Mouse (Mus musculus): ENCODE data around the gene Cdk17. TPM values are rescaled to one million over a fixed set of nuclear protein-coding genes. Genes with fewer than 3 reads are reported as not detected.

Gene Cdk17
- total RNA-seq, 2 experiments from 2014 or later = 207 to 216 TPM

- DNase-seq (ENCODE audit: extremely low spot score in 1 of 2, low spot score in 2 of 2) = no peak
- intact Hi-C loops (cut with DNase I) = no loop called here
- TF ChIP-seq CTCF (IDR thresholded peaks at IDR 0.05) = peak; percentile 35
- Histone ChIP-seq H3K27ac (no peak overlapping the region), H3K4me3 (no peak overlapping the region)
These were observed 18.0 kb downstream of the Cdk17 start for GRCm38 (mm10) chr10:93178662-93179061.

- TF ChIP-seq CTCF (IDR thresholded peaks at IDR 0.05) = no peak
- DNase-seq (ENCODE audit: extremely low spot score in 1 of 2, low spot score in 2 of 2) = no peak
- intact Hi-C loops (cut with DNase I) = no loop called here
- Histone ChIP-seq H3K4me3 (no peak overlapping the region), H3K27ac (no peak overlapping the region)
These were observed 19.2 kb downstream of the Cdk17 start for GRCm38 (mm10) chr10:93179669-93180460.

GRCm38 (mm10) chr10:93184351-93184976 is 23.8 kb downstream of the Cdk17 start:
- DNase-seq (ENCODE audit: extremely low spot score in 1 of 2, low spot score in 2 of 2) = no peak
- Histone ChIP-seq H3K4me3 (no peak overlapping the region), H3K27ac (no peak overlapping the region)
- intact Hi-C loops (cut with DNase I) = no loop called here
- TF ChIP-seq CTCF (IDR thresholded peaks at IDR 0.05) = no peak

GRCm38 (mm10) chr10:93188440-93188999 is 27.8 kb downstream of the Cdk17 start:
- intact Hi-C loops (cut with DNase I) = no loop called here
- Histone ChIP-seq H3K4me3 (no peak overlapping the region), H3K27ac (no peak overlapping the region)
- DNase-seq (ENCODE audit: extremely low spot score in 1 of 2, low spot score in 2 of 2) = no peak
- TF ChIP-seq CTCF (IDR thresholded peaks at IDR 0.05) = no peak

- H3K4me3 ChIP-seq = no peak overlapping the region
- intact Hi-C loops (cut with DNase I) = no loop called here
- TF ChIP-seq CTCF (IDR thresholded peaks at IDR 0.05) = no peak
- DNase-seq (ENCODE audit: extremely low spot score in 1 of 2, low spot score in 2 of 2) = no peak
- H3K27ac ChIP-seq = no peak overlapping the region
These were observed 30.0 kb downstream of the Cdk17 start for GRCm38 (mm10) chr10:93190475-93191262.

- no peak for TF ChIP-seq CTCF (IDR thresholded peaks at IDR 0.05)
- H3K27ac ChIP-seq = no peak overlapping the region
- no peak for DNase-seq (ENCODE audit: extremely low spot score in 1 of 2, low spot score in 2 of 2)
- intact Hi-C loops (cut with DNase I) = no loop called here
- no peak overlapping the region for H3K4me3 ChIP-seq
These were observed 36.4 kb downstream of the Cdk17 start for GRCm38 (mm10) chr10:93197092-93197491.

GRCm38 (mm10) chr10:93198958-93199357 is 38.3 kb downstream of the Cdk17 start:
- no peak for DNase-seq (ENCODE audit: extremely low spot score in 1 of 2, low spot score in 2 of 2)
- intact Hi-C loops (cut with DNase I) = no loop called here

GRCm38 (mm10) chr10:93201846-93202458 is 41.3 kb downstream of the Cdk17 start:
- no peak overlapping the region for H3K27ac ChIP-seq
- no peak for DNase-seq (ENCODE audit: extremely low spot score in 1 of 2, low spot score in 2 of 2)
- TF ChIP-seq CTCF (IDR thresholded peaks at IDR 0.05) = no peak
- H3K4me3 ChIP-seq = no peak overlapping the region
- intact Hi-C loops (cut with DNase I) = no loop called here

More at GRCm38 (mm10) chr10:93198958-93199357, 38.3 kb downstream of the Cdk17 start:
- no peak for TF ChIP-seq CTCF (IDR thresholded peaks at IDR 0.05)
- no peak overlapping the region for H3K4me3 ChIP-seq
- H3K27ac ChIP-seq = no peak overlapping the region

GRCm38 (mm10) chr10:93205287-93205956 is 44.7 kb downstream of the Cdk17 start:
- no peak for DNase-seq (ENCODE audit: extremely low spot score in 1 of 2, low spot score in 2 of 2)
- Histone ChIP-seq H3K4me3 (no peak overlapping the region), H3K27ac (no peak overlapping the region)
- intact Hi-C loops (cut with DNase I) = no loop called here
- TF ChIP-seq CTCF (IDR thresholded peaks at IDR 0.05) = no peak

- DNase-seq (ENCODE audit: extremely low spot score in 1 of 2, low spot score in 2 of 2) = no peak
- intact Hi-C loops (cut with DNase I) = no loop called here
- TF ChIP-seq CTCF (IDR thresholded peaks at IDR 0.05) = no peak
- no peak overlapping the region for H3K27ac ChIP-seq
- H3K4me3 ChIP-seq = no peak overlapping the region
These were observed 46.5 kb downstream of the Cdk17 start for GRCm38 (mm10) chr10:93207176-93207575.

- H3K27ac ChIP-seq = no peak overlapping the region; the same call in 1 of the 2 replicates
- intact Hi-C loops (cut with DNase I) = loop anchor here (5.0 kb wide), 1 partner anchor 50 kb away; the partner anchor contains the start of gene Cdk17
- no peak overlapping the region for H3K4me3 ChIP-seq
- no peak for TF ChIP-seq CTCF (IDR thresholded peaks at IDR 0.05)
- DNase-seq (ENCODE audit: extremely low spot score in 1 of 2, low spot score in 2 of 2) = no peak
These were observed 52.0 kb downstream of the Cdk17 start for GRCm38 (mm10) chr10:93212699-93213098.

Data from left cerebral cortex, adult 2 months (tissue).